Mouse (Mus musculus) adrenal gland, adult (tissue): ENCODE results near the gene D430041D05Rik.
A peak's percentile ranks its signal among the peaks of the same experiment; 100 is the strongest.
"Not testable (repeated sequence)": the region's sequence is repeated elsewhere in the genome, so short reads cannot be mapped to it uniquely, and the experiment has no call there.

ENCODE experiments used
- DNase-seq, 2 experiments: peaks; one replicate each; pipeline ENCODE4 v3.0.0; 2022 to 2023; ENCODE audit warnings: low spot score in 1 of 2; ENCODE audit not compliant: inconsistent age in 2 of 2

The D430041D05Rik gene

DNA sequence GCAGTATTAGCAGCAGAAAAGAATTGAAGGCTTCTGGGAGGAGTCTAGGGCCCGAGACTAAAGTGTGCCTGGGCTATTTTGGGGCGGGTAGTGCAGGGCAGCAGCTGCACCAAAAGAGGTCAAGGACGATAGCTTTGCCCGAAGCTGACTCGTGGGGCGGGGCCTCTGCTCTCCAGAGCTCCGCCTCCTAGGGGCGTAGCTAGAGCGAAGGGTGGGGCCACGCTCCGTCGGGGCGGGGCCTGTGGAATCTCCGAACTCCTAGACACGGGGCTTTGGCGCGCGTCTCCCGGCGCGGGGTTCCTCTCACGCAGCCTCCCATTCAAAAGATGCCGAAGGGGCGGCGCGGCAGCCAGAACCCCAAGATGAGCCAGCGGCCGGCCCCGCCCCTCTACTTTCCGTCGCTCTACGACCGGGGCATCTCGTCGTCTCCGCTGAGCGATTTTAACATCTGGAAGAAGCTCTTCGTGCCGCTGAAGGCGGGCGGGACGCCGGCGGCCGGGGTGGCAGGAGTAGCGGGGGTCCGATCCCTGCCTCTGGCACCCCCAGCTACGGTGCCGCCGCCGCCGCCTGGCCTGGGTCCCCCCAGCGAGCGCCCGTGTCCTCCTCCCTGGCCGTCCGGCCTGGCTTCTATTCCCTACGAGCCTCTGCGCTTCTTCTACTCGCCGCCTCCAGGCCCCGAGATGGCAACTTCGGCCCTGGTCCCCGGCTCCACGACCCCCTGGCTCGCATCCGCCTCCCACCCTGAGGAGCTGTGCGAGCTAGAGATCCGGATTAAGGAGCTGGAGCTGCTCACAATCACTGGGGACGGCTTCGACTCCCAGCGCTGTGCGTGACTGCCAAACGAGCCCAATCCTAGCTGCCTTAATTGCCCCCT, 288.1 kb downstream of the D430041D05Rik start, which contains the start of gene A930018P22Rik:
Gene A930018P22Rik (plus strand): TSS at position 265 of the 874 bp plus-strand sequence.
- peak; percentile 98 to 99 for DNase-seq

GRCm38 (mm10) chr2:104121681-104122504, 288.9 kb downstream of the D430041D05Rik start:
- peak in 1 of 2 experiments; percentile 62 for DNase-seq

- DNase-seq = no peak
These were observed 290.5 kb downstream of the D430041D05Rik start for GRCm38 (mm10) chr2:104120312-104120711.

- DNase-seq = peak; percentile 41 to 83
These were observed 291.7 kb downstream of the D430041D05Rik start for GRCm38 (mm10) chr2:104119097-104119496.

DNA sequence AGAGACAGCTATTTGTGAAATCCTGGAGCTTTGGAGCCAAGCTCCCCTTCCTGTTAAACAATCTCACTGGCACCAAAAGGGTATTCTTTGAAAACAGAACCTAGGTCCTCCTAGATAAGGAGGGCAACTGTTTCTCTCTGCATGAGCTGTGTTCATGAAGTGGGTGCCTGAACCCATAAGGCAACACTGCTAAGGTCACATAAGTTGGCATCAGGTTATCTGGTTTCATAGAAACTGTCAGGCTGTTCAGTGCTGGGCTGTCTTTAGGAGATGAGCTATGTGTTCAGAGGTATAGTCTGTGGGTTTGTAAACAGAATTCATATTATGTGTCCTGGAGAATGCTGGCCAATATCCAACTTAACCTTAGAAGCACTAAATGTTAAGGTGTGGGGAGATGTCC, 293.6 kb downstream of the D430041D05Rik start:
- not testable (repeated sequence) for DNase-seq

GRCm38 (mm10) chr2:104114898-104115297, 295.9 kb downstream of the D430041D05Rik start:
- peak; percentile 43 to 69 for DNase-seq

GRCm38 (mm10) chr2:104113563-104113962, 297.2 kb downstream of the D430041D05Rik start:
- not testable (repeated sequence) for DNase-seq

DNA sequence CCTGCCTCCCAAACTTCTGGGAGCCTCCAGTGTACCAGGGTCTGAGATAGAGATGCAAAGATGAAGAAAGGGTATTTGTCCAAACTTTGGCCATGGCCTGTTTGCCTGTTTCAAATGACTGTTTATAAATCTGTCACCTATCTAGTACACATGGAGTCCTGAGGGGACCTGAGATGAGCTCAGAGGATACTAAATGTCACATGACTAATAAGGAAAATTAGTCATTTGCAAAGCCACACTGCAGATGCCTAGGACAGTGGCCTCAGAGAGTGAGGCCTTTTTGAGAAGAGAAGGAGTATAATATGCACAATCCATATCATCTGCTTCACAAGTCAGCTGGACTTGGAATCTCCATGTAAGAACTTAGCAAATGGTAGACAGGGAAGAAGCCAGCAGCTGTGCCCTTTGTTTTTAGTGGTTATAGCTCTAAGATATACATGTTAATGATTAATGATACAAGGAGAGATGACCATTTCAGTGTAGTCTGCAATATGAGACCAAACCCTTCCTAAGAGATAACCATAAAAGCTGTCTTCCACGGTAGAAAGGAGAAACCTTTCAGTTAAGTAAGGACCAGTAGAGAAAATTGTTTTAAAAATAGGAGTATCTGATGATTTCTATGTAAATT, 299.5 kb downstream of the D430041D05Rik start:
- not testable (repeated sequence) for DNase-seq

DNA sequence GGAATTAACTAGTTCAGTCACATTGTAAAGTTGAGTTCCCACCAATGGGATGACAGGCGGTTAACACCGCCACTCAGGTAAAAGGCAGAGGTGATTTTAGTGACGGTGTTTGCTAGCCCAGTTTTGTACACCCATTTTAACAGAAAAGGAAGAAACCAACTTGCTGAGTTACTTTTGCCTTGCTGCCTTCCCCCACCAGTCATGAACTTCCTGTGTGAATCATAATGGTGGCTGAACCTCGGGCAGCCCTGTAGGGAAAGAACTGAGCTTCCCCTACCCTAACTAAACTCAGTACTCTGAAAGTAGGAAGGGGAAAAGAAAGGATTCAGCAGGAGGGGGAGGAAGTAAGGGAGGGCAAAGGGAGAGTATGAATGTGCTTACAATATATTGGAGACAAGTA, 300.8 kb downstream of the D430041D05Rik start:
- peak in 1 of 2 experiments; percentile 30 for DNase-seq

DNA sequence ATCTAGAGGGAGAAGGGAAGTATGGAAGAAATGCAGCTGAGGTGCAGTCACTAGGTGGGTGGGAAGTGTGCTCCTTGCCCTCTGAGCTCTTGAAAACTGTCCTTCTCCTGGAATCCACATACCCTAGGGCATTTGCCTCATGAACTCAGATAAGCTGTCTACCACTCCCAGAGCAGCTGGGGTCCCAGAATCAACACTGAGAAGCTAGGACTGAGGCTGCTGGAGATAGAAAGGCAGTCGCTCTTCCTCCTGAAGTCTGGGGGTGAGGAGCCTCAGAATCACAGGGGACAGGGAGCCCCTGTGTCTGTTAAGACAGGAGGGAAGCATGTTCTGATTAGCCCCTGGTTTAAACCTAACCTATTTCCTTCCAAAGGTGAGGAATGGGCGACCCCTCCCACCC, 301.3 kb downstream of the D430041D05Rik start:
- DNase-seq = no peak

- DNase-seq = peak in 1 of 2 experiments; percentile 68
These were observed 301.8 kb downstream of the D430041D05Rik start for GRCm38 (mm10) chr2:104109021-104109420.

DNA sequence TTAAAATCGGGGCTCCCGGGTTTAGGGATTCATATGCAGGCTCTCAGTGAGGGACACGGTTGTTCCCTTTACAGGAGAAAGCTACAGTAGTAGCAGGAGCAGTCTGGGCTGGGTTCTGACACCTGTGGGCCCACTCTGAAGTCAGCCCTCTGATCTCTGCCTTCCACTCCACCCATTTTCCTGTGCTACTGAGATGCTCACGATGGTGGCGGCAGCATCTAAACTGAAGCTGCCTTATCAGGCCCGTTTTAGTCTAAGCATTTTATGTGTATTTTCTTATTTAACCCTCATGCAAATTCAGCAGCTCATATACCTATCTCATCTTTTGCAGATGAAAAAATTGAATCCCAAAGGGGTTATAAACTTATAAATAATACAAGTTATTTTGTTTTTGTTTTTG, 306.0 kb downstream of the D430041D05Rik start:
- no peak for DNase-seq

- no peak for DNase-seq
These were observed 310.9 kb downstream of the D430041D05Rik start for GRCm38 (mm10) chr2:104099946-104100345.

GRCm38 (mm10) chr2:104099231-104099585, 311.6 kb downstream of the D430041D05Rik start:
- no peak for DNase-seq

GRCm38 (mm10) chr2:104098529-104099230, 312.1 kb downstream of the D430041D05Rik start:
- no peak for DNase-seq

DNA sequence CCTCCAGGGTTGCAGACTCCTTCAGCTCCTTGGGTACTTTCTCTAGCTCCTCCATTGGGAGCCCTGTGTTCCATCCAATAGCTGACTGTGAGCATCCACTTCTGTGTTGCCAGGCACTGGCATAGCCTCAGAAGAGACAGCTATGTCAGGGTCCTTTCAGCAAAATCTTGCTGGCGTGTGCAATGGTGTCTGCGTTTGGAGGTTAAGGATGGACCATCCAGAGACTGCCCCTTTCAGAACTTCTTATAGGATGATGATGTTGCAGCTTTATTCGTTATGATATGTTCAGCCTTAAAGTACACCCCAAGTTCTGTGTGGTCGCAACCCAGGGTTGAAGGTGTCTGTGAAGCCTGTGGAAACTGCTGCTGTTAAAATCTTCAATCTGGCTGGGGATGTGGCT, 313.4 kb downstream of the D430041D05Rik start:
- not testable (repeated sequence) for DNase-seq

GRCm38 (mm10) chr2:104096796-104097195, 314.0 kb downstream of the D430041D05Rik start:
- DNase-seq = not testable (repeated sequence)

DNA sequence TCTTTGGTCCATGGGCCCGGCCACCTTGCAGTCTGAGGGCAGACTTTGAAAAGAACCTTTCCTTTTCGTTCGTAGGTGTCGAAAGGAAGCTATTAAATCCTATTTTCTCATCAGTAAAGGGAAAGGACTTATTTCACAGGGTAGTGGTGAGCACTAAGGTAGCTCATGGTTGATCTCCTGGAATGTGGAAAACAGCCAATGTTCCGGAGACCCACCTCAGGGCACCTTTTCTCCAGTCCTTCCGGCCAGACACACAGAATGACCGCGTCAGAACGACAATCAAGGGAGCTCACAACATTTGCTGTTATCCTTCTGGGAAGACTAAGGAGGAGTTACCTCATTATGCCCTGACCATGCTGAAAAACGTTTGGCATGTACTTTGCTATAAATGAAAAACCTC, 314.6 kb downstream of the D430041D05Rik start:
- DNase-seq = no peak

GRCm38 (mm10) chr2:104095741-104096213, 315.0 kb downstream of the D430041D05Rik start, which contains the start of gene Cd59a:
TSS of gene Cd59a (plus strand) at chr2:104095801.
- DNase-seq = peak; percentile 92 to 97

- no peak for DNase-seq
These were observed 317.5 kb downstream of the D430041D05Rik start for GRCm38 (mm10) chr2:104093305-104093704.
